Mouse (Mus musculus): Measurements from ENCODE around the gene Shh.

Shh gene

GRCm38 (mm10) chr5:28459456-28460225 is 7.4 kb downstream of the Shh start:
- no peak for DNase-seq (ENCODE audit: low spot score in 2 of 2)

GRCm38 (mm10) chr5:28458821-28459240 is 8.2 kb downstream of the Shh start:
- no peak for DNase-seq (ENCODE audit: low spot score in 2 of 2)

DNA sequence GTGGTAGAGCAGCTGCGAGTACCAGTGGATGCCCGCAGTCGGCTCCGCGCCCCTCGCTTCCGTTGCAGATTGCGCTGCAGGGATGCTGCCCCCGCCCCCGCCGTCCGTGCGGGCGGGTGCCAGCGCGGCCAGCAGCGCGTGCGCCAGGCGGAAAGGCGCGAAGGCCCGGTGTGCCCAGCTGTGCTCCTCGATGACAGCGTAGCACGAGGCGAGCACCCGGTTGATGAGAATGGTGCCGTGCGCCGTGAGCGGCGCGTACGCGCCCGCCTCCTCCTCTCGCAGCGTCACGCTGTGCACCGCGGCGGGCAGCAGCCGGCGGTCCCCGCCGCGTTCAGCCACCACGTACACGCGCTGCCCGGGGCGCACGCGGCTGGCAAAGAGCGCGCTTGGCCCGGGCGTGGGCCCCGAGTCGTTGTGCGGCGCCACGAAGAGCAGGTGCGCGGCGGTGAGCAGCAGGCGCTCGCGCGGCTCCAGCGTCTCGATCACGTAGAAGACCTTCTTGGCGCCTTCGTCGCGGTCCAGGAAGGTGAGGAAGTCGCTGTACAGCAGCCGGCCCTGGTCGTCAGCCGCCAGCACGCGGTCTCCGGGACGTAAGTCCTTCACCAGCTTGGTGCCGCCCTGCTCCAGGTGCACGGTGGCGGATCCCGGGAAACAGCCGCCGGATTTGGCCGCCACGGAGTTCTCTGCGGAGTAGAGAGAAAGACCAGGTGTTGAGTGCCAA is 9.0 kb downstream of the Shh start:
- DNase-seq (ENCODE audit: low spot score in 2 of 2), result peak in 1 of 2 experiments; percentile 18

DNA sequence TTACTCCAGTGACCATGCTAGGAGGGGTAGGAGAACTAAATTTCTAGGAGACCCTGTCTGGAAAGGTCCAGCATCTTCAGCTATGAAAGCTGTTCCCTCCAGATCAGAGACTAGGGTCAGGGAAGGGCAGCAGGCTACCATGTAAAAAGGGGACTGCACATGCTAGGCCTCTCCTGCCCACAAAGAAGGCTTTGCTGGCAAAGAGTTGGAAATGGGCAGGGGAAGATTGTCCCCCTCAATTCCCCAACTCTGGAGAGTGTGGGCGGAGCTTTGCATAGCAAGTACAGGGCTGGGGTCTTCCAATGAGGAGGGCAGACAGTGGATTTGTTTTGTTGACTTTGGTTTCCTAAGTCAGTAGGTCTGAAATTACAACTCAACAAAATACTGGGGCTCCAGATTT is 10.7 kb downstream of the Shh start:
- DNase-seq (ENCODE audit: low spot score in 2 of 2), result no peak

- no peak for DNase-seq (ENCODE audit: low spot score in 2 of 2)
Observed at GRCm38 (mm10) chr5:28455721-28456120, 11.3 kb downstream of the Shh start.

DNA sequence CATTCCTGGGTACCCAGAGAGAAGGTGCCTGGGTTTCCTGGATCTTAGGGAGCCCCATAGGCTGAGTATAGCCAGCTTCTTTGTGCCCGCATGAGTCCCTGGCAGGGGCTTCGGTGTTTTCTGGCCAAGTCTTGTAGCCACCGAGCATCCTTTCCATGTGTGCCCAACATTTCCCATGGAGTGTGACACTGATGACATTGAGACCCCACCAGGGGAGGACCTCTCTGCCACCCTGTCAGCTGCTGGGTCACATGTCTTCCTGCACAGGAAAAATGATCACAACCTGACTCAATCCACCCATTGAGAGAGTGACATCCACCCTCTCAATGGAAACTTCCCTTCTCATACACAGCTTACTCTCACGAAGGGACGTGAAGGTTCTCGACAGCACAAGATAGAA is 12.5 kb downstream of the Shh start:
- no peak for DNase-seq (ENCODE audit: low spot score in 2 of 2)

DNA sequence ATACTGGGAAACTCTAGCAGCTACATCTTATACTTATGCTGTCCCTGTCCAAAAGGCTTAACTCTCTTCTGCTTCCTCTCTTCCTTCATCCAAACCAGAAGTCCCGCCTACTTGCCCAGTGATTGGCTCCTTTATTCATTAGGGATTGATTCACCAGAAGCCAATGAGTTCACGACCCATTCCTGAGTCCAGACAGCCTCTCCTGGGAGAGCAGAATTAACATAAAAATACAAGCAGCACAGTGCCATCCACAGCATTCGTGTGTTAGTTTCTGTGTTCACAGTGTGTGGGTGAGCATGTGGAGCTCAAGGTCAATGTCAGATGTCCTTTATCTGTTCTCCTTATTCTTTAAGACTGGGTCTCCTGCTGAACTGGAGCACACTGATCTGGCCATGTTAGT is 13.5 kb downstream of the Shh start:
- DNase-seq (ENCODE audit: low spot score in 2 of 2), result no peak

DNA sequence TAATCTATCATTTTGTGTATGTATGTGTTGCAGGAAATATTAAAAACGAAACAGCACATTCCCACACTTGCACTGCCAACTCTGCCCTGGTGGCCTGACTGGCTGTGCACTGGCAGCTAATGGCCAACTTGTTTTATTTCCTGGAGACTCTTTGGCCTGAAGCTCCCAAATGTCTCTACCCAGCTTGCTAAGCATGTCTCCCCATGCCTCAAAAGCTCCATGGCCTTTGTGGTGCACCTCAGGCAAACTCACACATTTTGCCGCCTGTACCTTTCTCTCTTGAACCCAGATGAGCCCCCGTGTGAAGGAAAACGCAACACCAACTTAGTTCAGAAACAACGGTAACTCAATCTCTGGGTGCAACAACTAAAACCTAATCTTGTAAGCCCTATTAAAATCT is 14.0 kb downstream of the Shh start:
- DNase-seq (ENCODE audit: low spot score in 2 of 2), result no peak

DNA sequence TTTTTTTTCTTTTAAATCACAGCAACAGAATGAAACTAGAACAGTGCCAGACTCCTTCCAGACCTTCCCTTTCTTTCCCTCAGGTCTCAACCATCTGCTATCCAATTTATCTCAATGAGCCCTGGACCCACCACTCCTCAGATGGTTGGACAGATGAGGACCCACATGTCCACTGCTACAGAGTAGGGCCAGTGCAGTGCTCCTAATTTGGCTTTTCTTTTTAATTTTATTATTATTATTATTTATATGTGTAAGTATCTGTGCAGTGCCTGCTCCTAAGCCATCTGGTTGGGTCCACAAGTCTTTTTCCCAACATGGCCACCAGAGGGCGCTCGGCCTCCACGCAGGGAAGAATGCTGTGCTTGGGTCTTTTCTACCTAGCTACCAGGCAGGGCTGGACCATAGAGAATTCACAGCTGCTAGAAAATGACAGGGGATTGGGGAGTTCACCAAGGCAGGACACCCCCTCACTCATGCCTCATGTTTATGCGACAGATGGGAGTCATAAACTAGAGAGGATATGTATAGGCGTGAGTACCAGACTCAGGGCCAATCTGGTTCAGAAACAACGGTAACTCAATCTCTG is 15.9 kb downstream of the Shh start:
- peak; percentile 89 to 90 for DNase-seq (ENCODE audit: low spot score in 2 of 2)

- no peak for DNase-seq (ENCODE audit: low spot score in 2 of 2)
Observed at GRCm38 (mm10) chr5:28450126-28450890, 16.7 kb downstream of the Shh start.

GRCm38 (mm10) chr5:28425926-28426325 is 41.1 kb downstream of the Shh start:
- DNase-seq (ENCODE audit: low spot score in 2 of 2), result no peak

- no peak for DNase-seq (ENCODE audit: low spot score in 2 of 2)
Observed at GRCm38 (mm10) chr5:28423781-28424180, 43.3 kb downstream of the Shh start.

- no peak for DNase-seq (ENCODE audit: low spot score in 2 of 2)
Observed at GRCm38 (mm10) chr5:28419640-28420265, 47.3 kb downstream of the Shh start.

DNA sequence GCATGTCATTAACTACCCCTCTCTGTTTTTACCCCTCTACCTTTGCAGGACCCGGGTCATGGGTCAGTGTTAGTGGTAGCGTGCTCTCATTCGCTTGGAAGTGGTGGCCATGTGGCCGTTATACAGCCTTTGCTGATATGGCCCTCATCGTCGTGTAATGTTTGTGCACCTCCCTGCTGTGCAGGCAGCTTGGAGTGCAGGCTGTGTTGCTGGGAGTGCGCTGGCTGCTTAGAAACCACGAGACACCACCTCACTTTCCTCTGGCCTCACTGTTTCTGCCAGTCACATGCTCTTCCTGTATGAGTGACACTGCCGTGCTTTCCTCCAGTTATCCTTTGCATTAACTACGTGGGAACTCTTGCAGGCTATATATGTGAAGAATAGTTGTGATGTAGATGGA is 48.3 kb downstream of the Shh start:
- no peak for DNase-seq (ENCODE audit: low spot score in 2 of 2)

- DNase-seq (ENCODE audit: low spot score in 2 of 2), result no peak
Observed at GRCm38 (mm10) chr5:28416029-28416428, 51.0 kb downstream of the Shh start.

- no peak for DNase-seq (ENCODE audit: low spot score in 2 of 2)
Observed at GRCm38 (mm10) chr5:28414076-28414475, 53.0 kb downstream of the Shh start.

DNA sequence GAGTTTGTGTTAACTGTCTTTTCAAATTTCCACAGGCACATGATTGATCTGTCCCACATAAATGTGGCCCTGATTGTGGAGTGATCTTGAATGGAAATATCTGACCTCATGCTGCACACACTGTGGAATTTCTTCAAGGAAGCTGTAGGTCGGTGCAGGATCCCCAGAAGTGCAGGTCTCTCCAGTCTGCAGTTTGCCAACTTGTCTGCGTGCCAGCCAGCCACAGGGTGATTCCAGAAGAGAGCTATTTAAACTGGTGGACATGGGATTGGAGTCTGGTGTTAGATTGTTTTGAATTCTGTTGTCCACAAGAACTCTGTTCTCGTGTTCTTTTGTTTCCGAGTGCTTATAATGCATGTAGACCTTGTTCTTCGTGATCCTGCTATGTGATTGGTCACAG is 53.5 kb downstream of the Shh start:
- DNase-seq (ENCODE audit: low spot score in 2 of 2), result no peak

GRCm38 (mm10) chr5:28412006-28412685 is 54.9 kb downstream of the Shh start:
- no peak for DNase-seq (ENCODE audit: low spot score in 2 of 2)
